Mouse (Mus musculus) lung, postnatal 14 days (tissue): ENCODE measurements around the gene Rfx2.

Source experiments
- DNase-seq: peaks from one replicate; pipeline ENCODE4 v3.0.0; 2021

The Rfx2 gene

DNA sequence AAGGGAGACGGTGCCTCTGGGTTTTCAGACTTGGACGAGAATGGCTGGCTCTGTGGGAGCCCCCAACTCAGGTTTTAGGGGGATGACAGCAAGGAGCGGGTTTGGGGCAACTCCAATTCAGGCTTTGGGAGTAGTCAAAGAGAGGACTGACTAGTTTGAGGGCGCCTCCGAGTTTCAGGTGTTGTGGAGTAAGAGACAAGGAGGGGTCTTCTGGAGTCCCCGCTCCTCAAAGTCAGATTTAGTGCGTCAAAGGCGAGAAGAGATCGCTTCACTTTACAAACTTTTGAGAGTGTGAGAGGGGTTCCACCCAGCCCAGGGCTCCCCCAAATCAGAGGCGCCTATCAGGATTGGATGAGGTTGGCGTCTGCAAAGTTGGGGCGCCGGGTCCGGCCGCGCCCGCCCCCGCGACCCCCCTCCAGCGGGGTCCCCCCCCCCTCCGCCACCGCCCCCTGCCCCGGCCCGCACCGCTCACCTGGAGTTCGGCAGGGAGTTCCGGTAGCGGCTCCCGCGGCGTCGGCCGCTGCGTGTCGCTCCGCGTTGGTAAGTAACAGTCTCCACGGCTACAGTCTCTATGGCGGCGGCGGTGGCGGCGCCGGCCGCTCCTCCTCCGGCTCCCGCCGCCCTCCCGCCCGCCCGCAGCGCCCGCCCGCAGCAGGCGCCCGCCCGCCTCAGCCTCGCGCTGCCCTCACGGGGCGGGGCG lies at the start of gene Rfx2:
Gene Rfx2, minus strand, starts transcription at position 603 of the 700 bp plus-strand sequence.
- DNase-seq = no peak

- peak; percentile 27 for DNase-seq
Observed at GRCm38 (mm10) chr17:56877426-56877825, 46.6 kb upstream of the Rfx2 start.

GRCm38 (mm10) chr17:56876981-56877380 lies 46.2 kb upstream of the Rfx2 start:
- DNase-seq = no peak

DNA sequence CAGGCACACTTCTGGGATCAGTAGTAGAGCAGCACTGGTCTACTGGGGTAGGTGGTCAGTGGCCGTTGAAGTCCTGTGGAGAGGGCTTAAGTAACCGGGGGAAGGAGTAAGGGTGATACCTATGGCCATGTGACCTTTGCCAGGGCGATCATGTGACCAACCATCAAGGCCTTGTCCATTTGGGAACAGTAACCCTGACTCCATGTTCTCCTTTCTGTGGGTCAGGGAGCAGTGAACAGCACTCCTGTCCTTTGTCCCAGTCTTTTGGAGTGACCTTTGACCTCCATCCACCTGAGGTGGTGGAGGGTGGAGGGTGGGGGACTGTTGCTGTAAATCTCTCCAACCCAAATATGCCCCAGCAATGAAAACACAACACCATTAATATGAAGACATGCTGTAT lies 45.7 kb upstream of the Rfx2 start:
- DNase-seq = no peak

GRCm38 (mm10) chr17:56874936-56875651 lies 44.3 kb upstream of the Rfx2 start, which contains the start of gene 1700061G19Rik:
Gene 1700061G19Rik (plus strand): TSS chr17:56875477.
- no peak for DNase-seq

DNA sequence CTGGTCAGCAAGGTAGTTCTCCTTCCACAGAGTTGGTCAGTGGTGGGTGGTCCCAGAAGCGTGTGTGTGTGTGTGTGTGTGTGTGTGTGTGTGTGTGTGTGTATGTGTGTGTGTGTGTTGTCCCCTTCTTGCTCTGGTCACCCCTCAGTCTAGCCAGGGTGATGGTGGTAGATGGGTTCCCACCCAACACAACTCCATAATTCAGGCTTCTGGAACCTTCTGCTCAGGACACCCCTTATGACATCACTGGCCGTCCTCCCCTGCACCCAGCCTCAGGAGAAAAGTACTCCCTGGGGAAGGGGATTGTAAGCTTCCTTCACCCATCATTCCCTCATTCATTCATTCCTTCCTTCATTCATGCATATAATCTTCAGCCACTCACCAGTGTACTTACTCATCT lies 43.4 kb upstream of the Rfx2 start, which contains the start of gene Acsbg2:
Gene Acsbg2, minus strand, starts transcription at position 211 of the 400 bp plus-strand sequence.
- DNase-seq = no peak

- no peak for DNase-seq
Observed at GRCm38 (mm10) chr17:56872512-56872911, 41.7 kb upstream of the Rfx2 start.

DNA sequence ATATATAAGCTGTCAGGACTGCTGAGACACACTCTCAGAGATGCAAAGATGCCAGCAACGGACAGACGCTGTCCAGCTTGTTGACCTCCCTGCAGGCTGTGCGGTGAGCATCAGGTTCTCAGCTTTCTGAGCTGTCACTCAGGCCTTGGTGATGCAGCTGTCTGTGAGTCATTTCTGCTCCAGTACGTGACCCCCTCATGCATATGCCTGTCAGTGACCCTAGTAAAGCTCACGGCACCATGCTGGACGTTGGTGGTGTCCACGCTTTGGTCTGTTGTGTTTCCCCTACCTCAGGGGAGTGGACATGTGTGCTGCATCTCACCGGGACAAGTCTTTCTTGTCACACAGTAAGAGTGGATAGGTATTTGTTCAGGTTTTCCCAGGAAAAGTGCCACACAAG lies 41.0 kb upstream of the Rfx2 start:
- no peak for DNase-seq

DNA sequence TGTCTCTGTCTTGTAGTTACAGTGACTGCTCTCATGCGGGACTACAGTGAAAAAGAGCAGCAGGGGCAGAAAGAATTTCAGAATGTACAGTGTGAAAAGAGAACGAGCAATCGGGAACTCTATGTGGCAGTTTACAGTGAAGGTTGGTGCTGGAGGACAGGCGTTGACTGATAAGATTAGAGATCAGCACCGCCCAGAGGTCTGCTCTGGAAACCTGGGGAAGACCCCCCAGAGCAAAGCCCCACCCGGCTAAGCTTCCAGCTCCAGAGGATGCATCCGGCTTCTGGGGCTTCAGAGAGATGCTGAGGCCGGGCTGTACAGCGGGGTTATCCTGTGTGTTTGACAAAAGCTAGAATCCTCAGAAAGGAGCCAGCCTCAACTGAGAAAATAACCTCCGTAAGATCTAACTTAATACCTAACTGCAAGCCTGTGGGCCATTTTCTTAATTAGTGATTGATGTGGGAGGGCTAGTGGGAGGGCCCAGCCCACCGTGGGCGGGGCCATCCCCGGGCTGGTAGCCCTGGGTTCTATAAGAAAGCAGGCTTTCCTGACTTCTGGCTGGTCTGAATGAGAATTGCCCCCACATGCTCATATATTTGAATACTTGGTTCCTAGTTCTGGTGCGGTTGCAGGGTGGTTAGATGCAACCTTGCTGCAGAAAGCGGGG lies 39.6 kb upstream of the Rfx2 start:
- DNase-seq = no peak

GRCm38 (mm10) chr17:56869481-56869977 lies 38.7 kb upstream of the Rfx2 start:
- no peak for DNase-seq

GRCm38 (mm10) chr17:56866071-56866470 lies 35.3 kb upstream of the Rfx2 start:
- DNase-seq = no peak

DNA sequence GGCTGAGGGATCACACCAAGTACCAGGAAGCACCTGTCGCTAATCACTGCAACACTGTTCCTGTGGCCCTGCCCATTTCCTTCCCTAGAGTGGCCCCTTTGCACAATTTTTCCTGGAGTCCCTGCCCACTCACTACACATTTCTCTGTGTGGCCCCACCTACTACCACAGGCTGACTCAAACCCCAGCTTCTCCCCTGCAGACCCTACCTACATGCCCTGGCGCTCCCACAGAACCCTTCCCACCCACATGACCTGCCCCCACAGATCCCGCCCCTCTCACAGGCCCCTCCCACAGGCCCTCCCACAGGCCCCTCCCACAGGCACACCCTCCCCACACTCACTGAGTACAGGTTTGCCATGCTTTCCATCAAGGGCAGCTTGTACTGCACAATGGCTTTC lies 30.4 kb upstream of the Rfx2 start:
- DNase-seq = no peak

DNA sequence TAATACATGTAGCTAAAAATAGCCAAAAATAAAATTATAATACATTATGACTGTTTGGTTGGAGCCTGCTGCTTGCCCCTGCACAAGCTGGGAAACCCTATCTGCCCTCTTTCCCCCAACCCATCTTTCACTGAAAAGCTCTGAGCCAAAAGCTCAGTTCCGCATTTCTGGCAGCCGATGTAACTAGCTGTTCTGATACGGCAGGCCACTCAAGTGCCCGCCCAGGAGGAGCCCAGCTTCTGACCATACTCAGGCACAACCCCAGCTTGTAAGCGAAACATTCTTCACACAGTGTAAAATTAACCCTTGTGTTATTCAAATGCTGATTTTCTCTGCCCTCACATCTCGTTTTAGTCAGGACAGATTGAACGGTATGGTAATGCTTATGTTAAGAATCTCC lies 28.1 kb upstream of the Rfx2 start:
- peak; percentile 11 for DNase-seq

GRCm38 (mm10) chr17:56858216-56858615 lies 27.4 kb upstream of the Rfx2 start:
- peak; percentile 79 for DNase-seq

DNA sequence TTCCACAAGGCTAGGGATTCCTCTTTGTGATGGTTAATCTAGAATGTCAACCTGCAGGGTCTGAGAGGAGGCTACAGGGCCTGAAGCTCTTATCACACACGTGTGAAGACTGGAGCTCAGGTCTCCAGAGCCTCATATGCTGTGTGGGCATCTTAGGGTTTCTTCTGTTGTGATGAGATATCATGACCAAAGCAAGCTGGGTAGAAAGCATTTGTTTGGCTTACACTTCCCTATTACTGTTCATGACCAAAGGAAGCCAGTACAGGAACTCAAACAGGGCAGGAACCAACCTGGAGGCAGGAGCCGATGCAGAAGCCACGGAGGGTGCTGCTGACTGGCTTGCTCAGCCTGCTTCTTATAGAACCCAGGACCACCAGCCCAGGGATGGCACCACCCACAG lies 24.6 kb upstream of the Rfx2 start:
- no peak for DNase-seq

- no peak for DNase-seq
Observed at GRCm38 (mm10) chr17:56851167-56851566, 20.4 kb upstream of the Rfx2 start.

DNA sequence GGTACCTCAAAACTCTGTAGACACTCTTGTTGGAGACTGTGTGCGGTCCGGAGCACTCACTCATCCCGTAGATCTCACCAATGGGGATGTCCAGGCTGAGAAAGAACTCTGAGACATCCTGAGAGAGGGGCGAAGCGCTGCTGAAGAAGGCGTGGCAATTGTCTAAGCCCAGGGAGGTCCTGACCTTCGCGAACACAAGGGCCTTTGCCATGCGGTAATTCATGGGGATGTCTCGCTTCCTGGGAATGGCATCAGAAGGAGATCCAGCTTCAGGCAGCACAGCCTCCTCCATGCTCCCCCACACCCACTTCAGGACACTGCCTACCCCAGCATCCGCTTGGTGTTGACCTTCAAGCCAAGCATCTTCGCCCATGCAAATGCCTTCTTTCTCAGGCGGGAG lies 18.9 kb upstream of the Rfx2 start:
- DNase-seq = no peak

GRCm38 (mm10) chr17:56848785-56849184 lies 18.0 kb upstream of the Rfx2 start:
- no peak for DNase-seq

DNA sequence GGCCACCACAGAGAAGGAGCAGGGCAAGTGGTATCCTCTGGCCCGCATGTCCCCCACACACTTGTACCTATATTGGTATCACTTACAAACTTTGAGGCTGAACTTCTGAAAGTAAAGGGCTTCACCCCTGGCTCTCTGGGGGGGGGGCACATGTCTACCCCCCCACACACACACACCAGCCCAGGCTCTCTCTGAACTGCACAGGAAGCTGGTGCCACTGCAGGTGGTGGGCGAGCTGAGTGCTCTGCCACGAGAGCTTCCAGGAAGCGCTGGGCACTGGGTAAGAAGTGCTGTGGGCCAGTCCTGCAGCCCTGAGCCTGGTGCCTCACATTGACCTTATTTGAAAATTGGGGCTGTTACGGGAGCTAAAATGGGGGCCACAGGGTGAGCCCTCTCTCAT lies 12.9 kb upstream of the Rfx2 start:
- no peak for DNase-seq

GRCm38 (mm10) chr17:56842173-56842572 lies 11.4 kb upstream of the Rfx2 start:
- no peak for DNase-seq

- DNase-seq = no peak
Observed at GRCm38 (mm10) chr17:56840524-56840923, 9.7 kb upstream of the Rfx2 start.

GRCm38 (mm10) chr17:56836336-56836735 lies 5.5 kb upstream of the Rfx2 start:
- no peak for DNase-seq

DNA sequence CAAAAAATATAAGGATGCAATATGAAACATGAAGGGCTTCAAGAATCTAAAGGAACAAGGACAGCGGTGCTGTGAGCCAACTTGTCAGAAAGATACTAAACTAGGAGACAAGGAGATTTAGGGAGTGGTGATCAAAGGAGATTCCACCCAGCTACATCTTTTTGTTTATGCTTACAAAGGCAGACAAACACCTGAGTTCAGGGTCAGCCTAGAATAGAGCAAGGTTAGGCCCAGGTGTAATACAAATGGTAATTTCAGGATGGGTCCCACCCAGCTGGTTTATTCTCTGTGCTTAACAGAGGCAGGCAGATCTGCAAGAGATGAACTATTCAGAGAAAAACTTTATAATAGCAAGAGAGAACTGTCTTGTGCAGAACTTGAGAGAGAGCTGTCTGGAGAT lies 2.6 kb upstream of the Rfx2 start:
- DNase-seq = no peak

GRCm38 (mm10) chr17:56832918-56833317 lies 2.1 kb upstream of the Rfx2 start:
- no peak for DNase-seq
